Mouse (Mus musculus) kidney, postnatal 4 days (tissue): ENCODE measurements around the gene Fam20a.

Source experiments
- DNase-seq, 2 experiments: peaks; one replicate each; pipeline ENCODE4 v3.0.0; 2021; ENCODE audit warnings: mixed read lengths in 2 of 2

The Fam20a gene

DNA sequence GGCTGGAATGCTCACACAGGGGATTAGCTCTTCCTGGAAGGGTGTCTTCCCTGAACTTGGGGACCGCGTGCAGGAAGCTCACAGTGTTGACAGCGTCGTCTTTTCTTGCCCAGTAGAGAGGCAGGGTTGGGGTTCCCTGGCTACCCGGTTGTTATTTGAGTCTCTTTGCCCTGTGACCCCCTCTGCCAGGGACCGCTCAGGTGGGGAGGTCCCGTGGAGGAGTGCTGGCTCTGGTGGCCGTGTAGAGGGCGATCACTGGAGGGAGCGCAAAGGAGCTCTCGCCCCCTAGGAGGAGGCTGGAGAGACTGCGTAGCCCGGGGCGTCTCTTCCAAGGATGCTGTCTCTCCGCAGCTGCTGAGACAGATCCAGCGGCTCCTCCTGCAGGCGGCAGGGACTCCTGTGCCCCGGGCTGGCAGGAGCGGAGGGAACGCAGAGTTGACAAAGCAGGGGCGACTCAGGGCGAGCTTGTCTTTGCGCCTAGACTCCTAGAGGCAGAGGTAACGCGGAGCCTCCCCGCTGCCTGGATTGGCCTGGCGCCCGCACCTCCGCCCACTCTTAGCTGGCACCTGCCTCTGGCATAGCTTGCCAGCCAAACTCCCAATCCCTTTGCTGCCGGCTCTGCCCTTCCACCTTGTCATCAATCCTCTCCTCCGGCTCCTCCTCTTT is at the start of gene Fam20a:
Gene Fam20a (minus strand): TSS at position 499 of the 666 bp plus-strand sequence.
- DNase-seq = peak; percentile 63 to 74

DNA sequence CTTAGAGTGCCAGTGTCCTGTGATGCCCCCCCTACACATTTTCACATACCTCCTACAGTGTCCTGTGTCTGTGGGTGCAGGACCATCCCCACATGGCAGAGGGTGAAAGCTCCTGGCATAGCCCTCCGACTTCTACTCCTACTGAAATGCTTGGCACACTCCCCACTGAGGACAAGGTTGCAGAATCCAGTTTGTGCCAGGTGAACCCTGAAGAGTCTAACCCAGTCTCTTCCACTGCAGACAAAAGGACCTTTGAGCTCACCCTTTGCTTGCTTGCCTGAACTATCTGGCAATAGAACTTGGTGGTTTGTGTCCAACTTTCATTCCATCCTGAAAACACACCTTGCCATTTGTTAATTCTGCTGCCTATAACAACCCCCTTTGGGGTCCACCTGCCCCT is 49.3 kb upstream of the Fam20a start:
- no peak for DNase-seq

DNA sequence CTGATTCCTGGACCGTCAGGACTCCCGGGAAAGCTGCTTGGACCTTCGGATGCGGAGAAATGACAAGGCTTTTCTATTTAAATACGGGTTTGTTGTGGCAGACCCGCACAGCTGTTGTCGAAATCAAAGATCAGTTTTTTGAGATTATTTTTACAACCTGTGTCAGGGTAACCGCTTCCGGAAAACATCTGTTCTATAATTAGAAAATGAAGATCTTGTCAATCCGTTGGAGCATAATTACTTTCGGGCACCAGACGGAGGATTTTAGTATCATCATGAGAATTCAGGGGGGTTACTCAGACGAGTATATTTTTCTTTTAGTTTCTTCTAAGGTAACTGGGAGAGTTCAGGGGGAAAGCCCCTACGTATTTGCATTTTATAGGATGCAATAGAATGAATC is 48.1 kb upstream of the Fam20a start:
- no peak for DNase-seq

DNA sequence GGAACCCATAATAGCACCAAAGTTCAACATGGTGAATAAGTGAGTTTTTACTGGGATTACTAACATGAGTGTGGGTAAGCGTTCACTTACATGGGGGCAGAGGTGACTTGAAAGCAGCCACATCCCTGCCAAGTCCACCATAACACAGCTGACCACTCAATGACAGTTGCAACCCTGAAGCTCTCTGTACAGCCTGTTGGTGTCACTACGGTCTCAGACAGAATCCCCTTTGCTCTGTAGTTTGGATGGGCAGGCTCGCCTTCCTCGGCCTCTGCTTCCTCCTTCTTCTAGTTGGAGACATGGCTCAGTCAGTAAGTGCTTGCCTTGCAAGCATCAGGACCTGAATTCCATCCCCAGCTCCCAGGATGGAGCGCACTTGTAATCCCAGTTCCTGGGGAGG is 47.0 kb upstream of the Fam20a start:
- no peak for DNase-seq

DNA sequence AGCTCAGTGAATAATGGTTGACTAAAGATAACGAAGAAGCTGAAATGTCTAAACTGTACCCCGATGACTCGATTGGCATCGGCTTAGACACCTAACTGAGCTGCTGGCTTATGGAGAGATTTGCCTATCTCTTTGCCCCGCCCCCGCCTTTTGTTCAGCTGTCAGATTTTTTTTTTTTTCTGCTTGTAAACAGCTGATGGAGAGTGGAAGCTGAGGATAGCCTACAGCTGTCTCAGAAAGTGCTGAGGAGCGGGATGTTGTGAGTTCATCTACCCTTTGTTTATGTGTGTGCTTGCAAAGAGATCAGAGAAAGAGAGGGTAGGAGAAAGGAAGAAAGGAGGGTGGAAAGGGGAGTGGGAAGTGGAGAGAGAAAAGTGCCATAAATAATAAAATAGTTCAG is 38.0 kb upstream of the Fam20a start:
- no peak for DNase-seq

DNA sequence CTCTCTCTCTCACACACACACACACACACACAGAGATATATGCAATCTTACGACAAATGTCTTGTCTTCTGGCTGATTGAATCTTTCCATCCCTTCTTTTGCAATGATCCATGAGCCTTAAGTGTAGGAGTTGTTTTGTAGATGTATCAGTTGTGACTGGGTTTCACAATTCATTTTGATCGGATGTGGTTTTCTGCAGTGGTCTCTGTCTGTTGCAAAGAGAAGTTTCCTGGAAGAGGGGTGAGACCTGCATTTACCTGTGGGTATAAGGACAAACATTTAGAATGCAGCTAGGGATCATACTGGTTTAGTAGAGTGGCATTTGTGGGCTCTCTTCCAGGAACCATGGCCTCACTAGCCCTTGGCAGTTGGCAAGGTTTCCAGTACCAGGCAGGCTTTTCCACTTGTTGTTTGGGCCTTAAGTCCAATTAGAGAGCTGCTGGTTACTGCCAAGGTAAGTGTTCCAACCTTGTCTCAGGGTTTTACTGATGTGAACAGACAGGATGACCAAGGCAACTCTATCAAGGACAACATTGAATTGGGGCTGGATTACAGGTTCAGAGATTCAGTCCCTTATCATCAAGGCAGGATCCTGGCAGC is 36.6 kb upstream of the Fam20a start:
- DNase-seq = no peak

DNA sequence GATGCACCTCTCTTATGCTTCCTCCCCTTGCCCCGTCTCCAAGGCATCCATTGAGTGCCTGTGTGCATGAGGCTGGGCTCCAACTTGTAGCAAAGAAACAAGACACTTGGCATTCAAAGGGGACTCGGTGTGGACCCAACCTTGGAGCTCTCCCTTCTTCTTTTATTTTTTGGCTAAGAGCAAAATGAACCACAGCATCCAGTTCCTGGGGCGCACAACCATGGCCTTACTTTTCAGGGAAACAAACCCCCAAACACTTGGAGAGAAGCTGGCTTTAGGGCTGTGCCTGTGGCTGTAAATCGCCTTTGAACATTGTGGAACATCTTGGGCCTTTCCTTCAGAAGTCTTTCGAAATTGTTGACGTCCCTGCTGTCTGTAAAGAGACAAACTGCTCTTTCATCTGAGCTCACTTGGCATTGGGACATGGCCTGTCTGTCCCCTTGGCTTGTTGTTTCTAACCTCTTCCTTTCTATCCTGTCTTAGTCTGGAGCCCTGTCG is 32.1 kb upstream of the Fam20a start:
- DNase-seq = no peak

DNA sequence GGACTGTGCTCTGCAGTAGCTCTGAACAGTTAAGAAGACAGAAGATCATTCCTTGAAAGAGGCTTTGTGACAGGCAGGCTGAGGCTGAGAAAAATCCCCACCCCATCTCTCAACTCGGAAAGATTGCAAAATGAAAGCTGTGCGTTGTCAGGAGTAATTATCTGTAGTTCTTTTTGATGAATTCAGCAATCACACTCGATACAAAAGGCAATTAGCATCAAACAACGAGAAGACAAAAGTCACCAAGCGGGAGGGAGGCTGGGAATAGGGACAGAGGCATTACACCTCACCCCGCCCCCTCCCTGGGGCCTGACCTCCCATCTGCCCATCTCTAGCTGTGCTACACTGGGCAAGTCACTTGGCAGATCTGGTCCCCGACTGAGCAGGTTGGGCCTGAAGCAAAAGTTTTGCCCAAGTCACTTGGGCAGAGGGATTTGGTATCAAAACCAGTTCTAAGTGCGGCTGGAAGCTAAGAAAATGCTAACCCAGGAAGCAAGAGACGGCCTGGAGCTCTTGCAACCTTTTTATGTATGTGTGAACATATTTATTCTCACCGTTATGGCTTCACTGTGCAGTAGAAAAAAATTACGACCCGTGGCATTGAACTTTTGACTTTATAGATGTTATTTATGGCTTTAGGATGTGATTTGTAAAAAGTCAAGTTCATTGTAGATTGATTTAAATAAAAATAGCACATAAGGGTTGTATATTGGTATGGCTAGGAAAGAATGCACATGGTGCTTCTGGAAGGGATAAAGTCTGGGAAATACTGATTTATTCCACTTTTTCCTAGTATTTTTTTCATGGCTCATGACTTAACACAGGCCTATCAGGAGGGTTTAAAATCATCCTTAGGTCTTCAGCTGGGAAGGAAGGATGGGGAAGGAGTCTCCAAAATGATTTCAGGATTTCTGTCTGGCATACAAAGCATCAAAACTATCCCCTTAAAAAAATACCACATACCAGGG is 29.8 kb upstream of the Fam20a start:
- DNase-seq = peak in 1 of 2 experiments; percentile 12

DNA sequence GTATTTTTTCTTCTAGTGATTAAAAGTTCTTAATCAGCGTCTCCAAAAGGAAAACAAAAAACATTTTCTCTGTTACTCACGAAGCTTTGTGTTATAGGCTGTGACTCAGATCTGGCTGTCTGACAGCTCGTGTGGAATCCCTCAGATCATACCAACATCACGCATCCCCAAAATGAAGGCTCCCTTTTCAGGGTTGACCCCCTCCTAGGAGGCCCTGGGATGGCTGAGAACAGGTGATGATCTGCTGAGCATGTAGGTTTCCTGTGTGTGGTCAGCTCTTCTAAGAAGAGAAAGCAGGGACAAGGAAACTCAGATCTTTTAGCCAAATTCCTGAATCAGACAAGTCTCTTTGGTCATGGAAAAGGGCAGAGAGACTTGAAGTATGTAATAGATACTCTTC is 23.1 kb upstream of the Fam20a start:
- DNase-seq = no peak

DNA sequence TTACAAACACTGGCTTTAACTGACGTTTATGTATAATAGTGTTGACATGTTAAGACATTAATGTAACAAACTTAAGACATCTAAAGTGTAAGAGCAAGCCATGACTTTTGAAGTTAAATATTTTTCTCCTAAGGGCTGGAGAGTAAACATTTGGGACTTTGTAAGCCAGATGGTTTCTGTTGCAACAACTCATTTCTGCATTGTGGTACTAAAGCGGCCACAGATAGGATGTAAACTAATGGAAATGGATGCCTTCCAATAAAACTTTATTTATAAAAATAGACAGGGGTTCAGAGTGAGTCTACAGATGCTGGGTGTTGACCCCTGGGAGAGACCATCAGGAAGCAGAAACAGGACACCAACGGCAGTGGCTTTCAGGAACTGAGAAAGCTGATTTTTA is 15.9 kb upstream of the Fam20a start:
- no peak for DNase-seq

DNA sequence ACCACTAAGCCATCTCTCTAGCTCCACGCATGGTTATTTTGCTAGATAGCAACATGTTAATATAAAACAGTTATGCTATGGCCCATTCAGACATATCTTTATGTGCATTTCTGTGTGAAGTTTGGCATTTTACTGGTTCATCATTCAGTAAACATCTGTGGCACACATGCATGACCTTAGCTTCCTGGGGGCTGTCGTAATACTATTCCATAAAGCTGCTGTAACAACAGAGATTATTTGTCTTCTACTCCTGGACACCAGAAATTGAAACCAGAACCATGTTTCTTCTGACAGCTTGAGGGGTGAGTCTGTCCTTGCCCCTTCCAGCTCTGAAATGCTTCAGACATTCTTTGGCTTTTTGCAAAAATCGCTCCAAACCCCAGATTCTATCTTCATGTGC is 14.3 kb upstream of the Fam20a start:
- DNase-seq = no peak

DNA sequence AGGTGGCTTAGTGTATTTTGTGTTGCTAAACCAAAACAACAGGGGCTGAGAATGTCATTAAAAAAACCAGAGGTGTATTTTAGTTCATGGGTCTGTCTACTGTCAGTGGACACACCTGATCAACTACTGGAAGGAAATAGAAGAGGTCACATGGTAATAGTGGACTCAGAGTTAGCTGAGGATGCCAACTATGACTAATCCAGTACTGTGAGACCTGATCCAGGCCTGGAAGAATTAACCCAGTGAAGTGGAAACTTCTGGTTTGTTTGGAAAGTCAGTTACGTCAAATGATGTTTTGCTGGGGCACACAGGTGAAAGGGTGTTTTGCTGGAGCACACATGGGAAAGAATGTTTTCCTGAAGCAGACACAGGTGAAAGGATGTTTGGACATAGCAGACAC is 12.3 kb upstream of the Fam20a start:
- DNase-seq = no peak

DNA sequence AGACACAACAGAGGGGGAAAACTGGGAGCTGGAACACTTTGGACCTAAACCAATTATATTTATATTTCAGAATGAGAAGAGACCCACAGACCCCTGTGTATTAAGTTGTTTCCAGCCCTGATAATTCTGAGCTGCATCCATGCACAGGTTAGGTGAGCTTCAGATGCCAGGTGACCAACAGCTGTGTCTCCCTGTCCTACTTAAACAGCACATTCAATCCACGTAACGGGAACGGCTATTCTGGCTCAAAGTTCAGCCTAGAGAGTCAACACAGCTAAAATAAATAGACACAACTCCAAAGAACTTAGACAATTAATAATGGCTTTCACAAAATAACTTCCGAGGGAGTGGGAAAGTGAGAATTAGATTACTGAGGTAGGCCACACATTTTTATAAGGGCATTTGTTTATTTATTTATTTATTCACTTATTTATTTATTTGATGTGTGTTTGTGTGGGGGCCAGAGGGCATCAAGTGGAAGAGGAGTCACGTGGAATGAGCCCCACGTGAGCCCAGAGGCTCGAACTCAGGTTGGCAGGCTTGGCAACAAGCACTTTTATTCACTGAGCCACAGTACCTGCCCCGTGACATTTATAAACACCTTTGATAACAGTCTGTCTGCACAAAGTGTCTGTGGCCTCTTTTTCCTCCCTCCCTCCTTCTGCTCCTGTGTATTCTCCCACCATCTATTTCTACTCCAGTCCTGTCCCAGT is 10.8 kb upstream of the Fam20a start:
- DNase-seq = no peak

DNA sequence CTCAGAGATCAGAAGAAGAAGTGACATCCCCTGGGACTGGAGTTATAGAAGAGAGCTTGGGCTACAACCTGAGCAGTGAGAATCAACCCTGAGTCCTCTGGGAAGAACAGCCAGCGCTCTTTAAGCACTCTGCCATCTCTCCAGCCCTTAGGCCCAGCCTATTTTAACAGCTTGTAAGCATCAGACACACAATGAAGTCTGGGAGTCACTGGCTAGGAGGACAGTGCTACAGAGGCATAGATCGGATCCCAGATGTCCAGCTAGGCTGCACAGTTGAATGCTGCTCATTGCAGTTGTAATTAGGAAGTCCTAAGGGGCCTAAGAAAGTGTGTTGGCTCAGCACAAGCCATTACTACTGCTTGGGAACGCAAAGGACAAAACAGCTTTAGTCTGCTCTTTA is 6.3 kb upstream of the Fam20a start:
- DNase-seq = no peak

DNA sequence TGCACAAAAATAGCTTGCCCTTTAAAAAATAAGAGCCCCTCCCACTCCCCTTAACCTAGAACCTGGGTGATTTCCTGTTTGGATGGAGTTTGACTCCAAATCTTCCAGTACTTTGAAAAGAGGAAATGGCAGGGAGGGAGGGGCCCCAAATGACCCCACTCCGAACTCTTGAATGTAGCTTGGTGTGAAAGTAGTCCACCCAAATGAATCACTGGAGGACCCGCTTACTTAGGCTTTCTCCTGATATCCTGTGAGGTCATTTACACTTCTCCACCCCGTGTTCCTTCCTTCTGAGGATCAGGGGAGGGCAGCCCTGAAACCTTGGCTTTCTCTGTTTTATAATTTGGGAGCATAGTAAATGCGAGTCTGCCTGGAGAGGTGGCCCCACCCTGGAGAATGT is 632 bp upstream of the Fam20a start:
- DNase-seq = peak; percentile 42 to 69

DNA sequence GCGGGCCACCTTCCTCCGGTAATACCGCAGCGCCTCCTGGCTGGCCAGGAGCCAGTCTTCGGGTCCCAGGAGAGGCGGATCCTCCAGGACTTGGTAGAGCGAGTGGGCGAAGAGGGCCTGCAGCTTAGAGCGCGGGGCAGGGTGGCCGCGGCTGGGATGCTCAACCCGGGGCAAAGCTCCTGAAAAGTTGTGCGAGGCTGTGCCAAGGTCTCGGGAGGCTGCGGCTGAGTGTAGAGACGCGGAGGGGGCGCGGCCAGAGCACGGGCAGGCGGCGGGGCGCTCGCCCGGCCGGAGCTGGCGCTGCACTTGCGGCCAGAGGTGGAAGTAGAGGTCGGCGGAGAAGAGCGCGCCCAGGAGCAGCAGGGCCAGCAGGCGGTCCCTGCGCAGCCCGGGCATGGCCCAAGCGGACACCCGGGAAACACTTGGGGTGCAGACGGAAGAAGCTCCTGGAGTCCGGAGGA is 729 bp downstream of the Fam20a start:
- DNase-seq = peak; percentile 62 to 76

DNA sequence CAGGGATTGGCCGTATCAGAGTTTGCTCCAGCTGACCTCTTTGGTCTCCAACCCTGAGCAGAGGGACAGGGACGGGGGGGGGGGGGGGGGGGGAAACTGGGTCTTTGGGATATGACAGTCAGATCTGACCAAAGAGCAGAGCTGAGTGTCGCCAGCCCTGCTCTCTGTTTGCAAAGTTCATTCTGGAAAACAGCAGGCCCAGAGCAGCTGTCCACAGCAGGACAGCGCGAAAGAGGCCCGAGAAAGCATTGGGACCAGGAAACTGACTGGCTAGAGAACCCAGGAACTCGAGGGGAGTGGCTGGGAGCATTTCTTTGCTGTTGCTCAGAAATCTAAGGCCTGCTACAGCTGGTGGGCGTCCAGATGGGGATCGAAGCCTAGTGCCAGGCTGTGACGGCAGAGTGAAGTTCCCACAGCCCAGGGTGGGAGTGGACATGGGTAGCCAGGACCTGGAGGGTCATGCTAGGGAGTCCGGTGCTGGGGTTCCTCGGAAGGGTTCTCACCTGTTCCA is 1.2 kb downstream of the Fam20a start:
- DNase-seq = peak; percentile 64 to 73

DNA sequence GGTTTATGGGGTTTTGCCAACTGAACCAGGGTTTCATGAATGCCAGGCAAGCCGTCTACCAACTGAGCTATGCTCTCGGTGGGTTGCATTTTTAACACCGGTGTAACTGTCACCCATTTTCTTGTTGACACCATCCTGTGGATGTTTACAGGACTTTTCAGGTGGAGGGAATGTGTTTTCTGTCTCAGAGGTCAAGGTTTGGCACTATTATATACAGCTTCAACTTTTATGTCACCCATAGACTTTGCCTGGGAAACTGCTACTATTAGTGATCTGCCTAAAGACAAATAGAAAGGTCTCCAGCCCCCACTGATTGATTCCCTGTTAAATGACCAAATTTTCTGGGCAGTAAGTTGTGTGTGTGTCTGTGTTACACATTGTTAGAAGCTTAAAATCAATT is 2.7 kb downstream of the Fam20a start:
- DNase-seq = no peak

DNA sequence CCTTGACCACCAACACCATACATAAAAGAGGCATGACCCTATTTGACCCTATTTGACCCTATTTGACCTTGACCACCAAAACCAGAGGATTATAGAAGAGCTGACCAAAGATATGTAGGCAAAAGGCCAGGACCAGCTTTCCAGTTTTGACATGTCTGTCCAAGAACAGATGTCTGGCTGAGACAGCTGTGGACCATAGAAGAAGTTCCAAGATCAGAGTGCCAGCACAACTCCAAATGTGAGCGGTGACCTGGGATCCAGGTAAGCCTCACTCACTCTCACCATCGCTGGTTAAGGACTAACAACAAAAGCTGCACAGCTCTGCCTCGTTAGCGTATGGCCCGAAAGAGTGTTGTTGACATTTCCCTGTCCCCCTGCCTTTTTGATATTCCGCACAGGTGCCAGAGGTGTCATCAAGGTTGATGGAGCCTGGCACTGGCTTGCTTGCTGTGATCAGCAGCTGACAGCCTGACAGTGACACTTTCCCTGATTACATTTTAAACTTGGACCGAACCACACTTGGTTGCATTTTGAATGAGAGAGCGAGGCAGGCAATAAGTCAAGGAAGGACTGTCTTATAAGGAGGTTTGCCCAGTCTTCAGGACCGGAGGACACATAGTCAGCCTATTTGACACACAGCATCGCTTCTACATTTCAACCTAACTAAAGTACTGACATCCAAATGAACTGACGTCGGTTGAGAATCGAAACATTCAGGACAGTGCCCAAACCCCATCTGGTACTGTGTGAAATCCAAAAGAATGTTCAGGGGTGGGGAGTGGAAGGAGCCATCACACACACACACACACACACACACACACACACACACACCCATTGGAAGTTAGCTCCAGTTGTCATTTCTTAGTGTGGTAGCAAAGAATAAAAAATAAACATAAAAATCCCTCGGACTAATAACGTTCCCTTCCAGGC is 3.8 kb downstream of the Fam20a start:
- no peak for DNase-seq

DNA sequence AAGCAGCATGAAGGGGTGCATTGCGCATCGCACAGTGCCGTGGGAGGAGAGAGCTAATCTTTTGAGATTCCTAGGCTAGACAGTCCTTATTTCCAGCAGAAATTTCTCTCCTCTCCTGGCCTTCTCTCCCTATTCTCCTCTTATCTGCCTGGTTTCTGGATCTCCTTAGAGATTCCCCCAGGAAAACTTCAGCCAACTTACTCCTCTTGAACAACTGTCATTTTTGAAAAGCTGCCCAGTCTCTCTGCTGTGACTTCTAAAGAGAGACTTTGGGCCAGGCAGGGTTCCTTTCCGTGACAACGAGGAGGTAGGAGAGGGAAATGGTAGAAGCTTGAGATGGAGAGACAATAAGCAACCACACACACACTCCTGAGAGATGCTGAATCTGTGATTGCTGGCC is 4.6 kb downstream of the Fam20a start:
- no peak for DNase-seq

DNA sequence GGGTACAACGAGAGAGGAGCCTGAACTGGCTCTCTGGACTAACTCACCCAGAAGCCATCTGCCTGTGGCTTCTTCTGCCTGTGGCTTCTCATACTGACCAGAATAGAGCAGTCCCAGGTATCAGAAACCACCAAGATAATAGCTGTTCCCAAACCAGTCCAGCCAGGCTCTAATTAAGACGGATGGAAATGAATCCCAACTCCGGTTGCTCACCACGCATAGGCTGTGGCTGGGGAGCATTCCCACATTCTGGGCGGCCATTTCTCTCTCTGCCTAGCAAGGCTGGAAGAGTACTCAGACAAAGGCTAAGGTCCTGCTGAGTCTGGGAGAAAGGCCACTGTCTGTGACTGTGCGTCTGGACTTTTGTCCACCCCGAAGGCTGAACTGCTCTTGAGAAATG is 5.1 kb downstream of the Fam20a start:
- DNase-seq = no peak
